Mouse (Mus musculus) embryonic fibroblast, embryonic 13.5 days (primary cell): ENCODE results near the gene Zfp688. TPM values are rescaled to one million over a fixed set of nuclear protein-coding genes. Genes with fewer than 3 reads are reported as not detected.
A peak's percentile ranks its signal among the peaks of the same experiment; 100 is the strongest.
"Not testable (repeated sequence)": the region's sequence is repeated elsewhere in the genome, so short reads cannot be mapped to it uniquely, and the experiment has no call there.

Experiments used
- H3K27ac ChIP-seq: 2 replicates; pipeline ENCODE4 v1.5.1; 2012; ENCODE audit warnings: low read length, control low read depth, inconsistent platforms; ENCODE audit not compliant: insufficient read depth
- H3K4me1 ChIP-seq: 2 replicates; pipeline ENCODE4 v1.6.1; 2011; ENCODE audit warnings: low read length; ENCODE audit not compliant: control insufficient read depth, insufficient read depth
- H3K4me3 ChIP-seq: 2 replicates; pipeline ENCODE4 v1.5.1; 2011; ENCODE audit warnings: mild to moderate bottlenecking, control low read depth, low read length; ENCODE audit not compliant: insufficient read depth
- CTCF ChIP-seq: IDR thresholded peaks from 2 replicates; pipeline ENCODE4 v1.5.1; 2011; ENCODE audit warnings: mild to moderate bottlenecking, control low read depth, low read length, moderate library complexity, borderline replicate concordance; ENCODE audit not compliant: insufficient read depth
- POLR2A ChIP-seq: IDR thresholded peaks from 2 replicates; pipeline ENCODE4 v1.6.1; 2011; ENCODE audit warnings: low read depth, mild to moderate bottlenecking, control low read depth, low read length, moderate library complexity
- polyA plus RNA-seq: library from polyadenylated mRNA; stranded (reverse); fragments of >200 nt; gene quantifications from 2 replicates; pipeline ENCODE4 v1.2.4, GENCODE M21; 2011; ENCODE audit warnings: low read depth; ENCODE audit not compliant: missing spikeins, insufficient read length

The Zfp688 gene
- polyA plus RNA-seq, 1 experiment, result 9.6 TPM

- no peak for TF ChIP-seq CTCF
- TF ChIP-seq POLR2A, result no peak
- Histone ChIP-seq H3K27ac (no peak overlapping the region), H3K4me3 (no peak overlapping the region), H3K4me1 (peaks cover 9% of the 10 kb centered on the region)
Observed at GRCm38 (mm10) chr7:127391538-127391937, 30.3 kb downstream of the Zfp688 start.

- Histone ChIP-seq H3K4me3 (no peak overlapping the region), H3K4me1 (peaks cover 9% of the 10 kb centered on the region), H3K27ac (no peak overlapping the region)
- no peak for TF ChIP-seq POLR2A
- no peak for TF ChIP-seq CTCF
Observed at GRCm38 (mm10) chr7:127390306-127390705, 31.6 kb downstream of the Zfp688 start.

- H3K4me1 ChIP-seq, H3K4me3 ChIP-seq: not testable (repeated sequence)
- peak overlapping the region; percentile 86 for H3K27ac ChIP-seq
Observed at GRCm38 (mm10) chr7:127388201-127388600, 33.7 kb downstream of the Zfp688 start.

- TF ChIP-seq CTCF, result no peak
- TF ChIP-seq POLR2A, result peak; percentile 70
- Histone ChIP-seq H3K27ac (peak within 1 kb of the TSS; percentile 86), H3K4me1 (peaks cover 7% of the 10 kb centered on the region), H3K4me3 (peak within 1 kb of the TSS; percentile 39)
Observed at GRCm38 (mm10) chr7:127386641-127387392, 35.1 kb downstream of the Zfp688 start, which contains the start of gene 9130019O22Rik. TSS of gene 9130019O22Rik (minus strand) at chr7:127387166.

- H3K4me3 ChIP-seq, H3K4me1 ChIP-seq, H3K27ac ChIP-seq: not testable (repeated sequence)
Observed at GRCm38 (mm10) chr7:127385560-127385959, 36.3 kb downstream of the Zfp688 start.

- no peak overlapping the region for H3K27ac ChIP-seq
- H3K4me1 ChIP-seq, result no peaks in the 10 kb centered on the region; the same call in 1 of the 2 replicates
- no peak overlapping the region for H3K4me3 ChIP-seq
- TF ChIP-seq POLR2A (no peak), CTCF (no peak)
Observed at GRCm38 (mm10) chr7:127378310-127378921, 43.5 kb downstream of the Zfp688 start.

- Histone ChIP-seq H3K27ac (peak within 1 kb of the TSS; percentile 67; the same call in 1 of the 2 replicates), H3K4me3 (peak within 1 kb of the TSS; percentile 76)
- TF ChIP-seq POLR2A (peak; percentile 89), CTCF (peak; percentile 43; the same call in 1 of the 2 replicates)
- not testable (repeated sequence) for H3K4me1 ChIP-seq
Observed at GRCm38 (mm10) chr7:127375271-127376245, 46.3 kb downstream of the Zfp688 start, which contains the start of gene Zfp747. TSS of gene Zfp747 (minus strand) at chr7:127376050.

GRCm38 (mm10) chr7:127371870-127372269 lies 50.0 kb downstream of the Zfp688 start:
- not testable (repeated sequence) for H3K4me1 ChIP-seq, H3K4me3 ChIP-seq, H3K27ac ChIP-seq

- Histone ChIP-seq H3K4me3 (no peak overlapping the region), H3K27ac (no peak overlapping the region), H3K4me1 (no peaks in the 10 kb centered on the region)
- TF ChIP-seq POLR2A (no peak; the same call in 1 of the 2 replicates), CTCF (no peak)
Observed at GRCm38 (mm10) chr7:127371213-127371612, 50.7 kb downstream of the Zfp688 start.

Other genes with a start within 250 kb of the Zfp688 start
- 66.3 and 74.3 TPM in 2 replicates for gene Cd2bp2, start 226.0 kb downstream of the Zfp688 start, polyA plus RNA-seq
- 37.0 and 37.5 TPM in 2 replicates for gene Tbc1d10b, start 213.6 kb downstream of the Zfp688 start, polyA plus RNA-seq
- gene Mylpf, start 213.2 kb downstream of the Zfp688 start, polyA plus RNA-seq, result 1.4 and 1.7 TPM in 2 replicates
- 11.0 and 12.4 TPM in 2 replicates for gene Zfp553, start 189.0 kb downstream of the Zfp688 start, polyA plus RNA-seq
- 3.9 and 4.2 TPM in 2 replicates for gene Sept1, start 188.9 kb downstream of the Zfp688 start, polyA plus RNA-seq
- 21.3 and 24.3 TPM in 2 replicates for gene Zfp771, start 177.8 kb downstream of the Zfp688 start, polyA plus RNA-seq
- 29.0 and 30.6 TPM in 2 replicates for gene Dctpp1, start 161.4 kb downstream of the Zfp688 start, polyA plus RNA-seq
- gene Sephs2, start 148.0 kb downstream of the Zfp688 start, polyA plus RNA-seq, result 25.9 and 29.4 TPM in 2 replicates
- 0.20 and 0.56 TPM in 2 replicates for gene Itgal, start 125.8 kb downstream of the Zfp688 start, polyA plus RNA-seq
- gene Zfp768, start 76.5 kb downstream of the Zfp688 start, polyA plus RNA-seq, result 18.4 and 20.7 TPM in 2 replicates
- gene Zfp747, start 46.0 kb downstream of the Zfp688 start, polyA plus RNA-seq, result 4.5 and 7.0 TPM in 2 replicates
- 1.6 and 2.1 TPM in 2 replicates for gene 9130019O22Rik, start 34.9 kb downstream of the Zfp688 start, polyA plus RNA-seq
- gene E430018J23Rik, start 28.4 kb downstream of the Zfp688 start, polyA plus RNA-seq, result 5.3 and 7.1 TPM in 2 replicates
- 3.3 and 5.0 TPM in 2 replicates for gene Zfp764, start 15.2 kb downstream of the Zfp688 start, polyA plus RNA-seq
- 1.8 and 3.2 TPM in 2 replicates for gene Zfp689, start 27.1 kb upstream of the Zfp688 start, polyA plus RNA-seq
- 73.6 and 83.0 TPM in 2 replicates for gene Prr14, start 37.5 kb upstream of the Zfp688 start, polyA plus RNA-seq
- 54.2 and 58.1 TPM in 2 replicates for gene Fbrs, start 57.1 kb upstream of the Zfp688 start, polyA plus RNA-seq
- 63.8 and 64.6 TPM in 2 replicates for gene Srcap, start 89.9 kb upstream of the Zfp688 start, polyA plus RNA-seq
- 10.3 and 12.0 TPM in 2 replicates for gene Gm42715, start 97.5 kb upstream of the Zfp688 start, polyA plus RNA-seq
- not detected in 2 replicates for gene Tmem265, start 139.3 kb upstream of the Zfp688 start, polyA plus RNA-seq
- gene Phkg2, start 151.3 kb upstream of the Zfp688 start, polyA plus RNA-seq, result 29.6 and 31.2 TPM in 2 replicates
- 1.5 and 3.6 TPM in 2 replicates for gene Ccdc189, start 166.5 kb upstream of the Zfp688 start, polyA plus RNA-seq
- 34.2 and 34.6 TPM in 2 replicates for gene Rnf40, start 166.7 kb upstream of the Zfp688 start, polyA plus RNA-seq
- 9.3 and 14.9 TPM in 2 replicates for gene Zfp629, start 193.7 kb upstream of the Zfp688 start, polyA plus RNA-seq